Mouse (Mus musculus) embryo, embryonic 9.5 days (tissue): Measurements from ENCODE around the gene Ipo9.
"Not testable (repeated sequence)": the region's sequence is repeated elsewhere in the genome, so short reads cannot be mapped to it uniquely, and the experiment has no call there.

Source experiments
- DNase-seq: peaks from one replicate; pipeline ENCODE4 v3.0.0-alpha.2; 2017; ENCODE audit errors: extremely low spot score

The Ipo9 gene

GRCm38 (mm10) chr1:135427390-135427789, 2.9 kb downstream of the Ipo9 start:
- DNase-seq = no peak

GRCm38 (mm10) chr1:135426645-135427044, 3.7 kb downstream of the Ipo9 start:
- no peak for DNase-seq

GRCm38 (mm10) chr1:135422772-135423171, 7.5 kb downstream of the Ipo9 start:
- DNase-seq = no peak

- DNase-seq = no peak
These were observed 16.3 kb downstream of the Ipo9 start for GRCm38 (mm10) chr1:135413996-135414395.

- DNase-seq = no peak
These were observed 18.2 kb downstream of the Ipo9 start for GRCm38 (mm10) chr1:135412130-135412529.

- no peak for DNase-seq
These were observed 19.3 kb downstream of the Ipo9 start for GRCm38 (mm10) chr1:135410967-135411366.

- no peak for DNase-seq
These were observed 21.3 kb downstream of the Ipo9 start for GRCm38 (mm10) chr1:135408973-135409372.

GRCm38 (mm10) chr1:135405356-135405755, 24.9 kb downstream of the Ipo9 start:
- DNase-seq = no peak

- no peak for DNase-seq
These were observed 28.7 kb downstream of the Ipo9 start for GRCm38 (mm10) chr1:135401452-135402110.

- DNase-seq = no peak
These were observed 30.8 kb downstream of the Ipo9 start for GRCm38 (mm10) chr1:135399466-135399865.

GRCm38 (mm10) chr1:135385161-135385560, 45.1 kb downstream of the Ipo9 start:
- DNase-seq = no peak

- DNase-seq = no peak
These were observed 46.1 kb downstream of the Ipo9 start for GRCm38 (mm10) chr1:135384171-135384570.

- DNase-seq = not testable (repeated sequence)
These were observed 48.7 kb downstream of the Ipo9 start for GRCm38 (mm10) chr1:135381560-135381959.

- DNase-seq = no peak
These were observed 50.0 kb downstream of the Ipo9 start for GRCm38 (mm10) chr1:135380071-135380991.

- DNase-seq = no peak
These were observed 51.3 kb downstream of the Ipo9 start for GRCm38 (mm10) chr1:135379048-135379447.

GRCm38 (mm10) chr1:135378576-135378975, 51.7 kb downstream of the Ipo9 start:
- DNase-seq = no peak

- peak; percentile 87 for DNase-seq
These were observed 55.3 kb downstream of the Ipo9 start, which contains the start of gene Shisa4 for GRCm38 (mm10) chr1:135374868-135375581. Shisa4 (minus strand) TSS chr1:135375237.

GRCm38 (mm10) chr1:135374175-135374867, 56.0 kb downstream of the Ipo9 start:
- no peak for DNase-seq

- DNase-seq = no peak
These were observed 57.1 kb downstream of the Ipo9 start for GRCm38 (mm10) chr1:135373171-135373677.

- no peak for DNase-seq
These were observed 60.9 kb downstream of the Ipo9 start for GRCm38 (mm10) chr1:135369415-135369814.

GRCm38 (mm10) chr1:135368982-135369381, 61.3 kb downstream of the Ipo9 start:
- DNase-seq = peak; percentile 53
